Mouse (Mus musculus) MEL (cell line): ENCODE measurements around the gene Cldn4.

ENCODE experiments used
- CTCF ChIP-seq, 3 experiments: IDR thresholded peaks in 2 of 3; conservative IDR thresholded peaks in 1 of 3; 2 replicates each; pipeline ENCODE4 v1.5.1; 2011 to 2012; ENCODE audit warnings: low read length in 3 of 3, low read depth in 2 of 3, mild to moderate bottlenecking in 2 of 3, improper control_type of control experiment in 1 of 3, inconsistent platforms in 1 of 3, mixed read lengths in 1 of 3, moderate library complexity in 1 of 3; ENCODE audit not compliant: control insufficient read depth in 1 of 3, insufficient read depth in 1 of 3, poor library complexity in 1 of 3, severe bottlenecking in 1 of 3
- E2F4 ChIP-seq: IDR thresholded peaks from 2 replicates; pipeline ENCODE4 v1.6.1; 2011; ENCODE audit warnings: low read depth, low read length, improper control_type of control experiment, borderline replicate concordance
- ELF1 ChIP-seq: IDR thresholded peaks from 2 replicates; pipeline ENCODE4 v1.6.1; 2014; ENCODE audit warnings: low read depth, mild to moderate bottlenecking, inconsistent platforms, low read length, improper control_type of control experiment, moderate library complexity
- EP300 ChIP-seq, 2 experiments: IDR thresholded peaks; 2 replicates each; pipeline ENCODE4 v1.6.1; 2011; ENCODE audit warnings: improper control_type of control experiment in 2 of 2, low read length in 2 of 2, low read depth in 1 of 2, mild to moderate bottlenecking in 1 of 2
- ETS1 ChIP-seq: IDR thresholded peaks from 2 replicates; pipeline ENCODE4 v1.6.1; 2012; ENCODE audit warnings: low read depth, mild to moderate bottlenecking, inconsistent platforms, low read length, improper control_type of control experiment, moderate library complexity
- GATA1 ChIP-seq: IDR thresholded peaks from 2 replicates; pipeline ENCODE4 v1.6.1; 2011; ENCODE audit warnings: low read depth, low read length, improper control_type of control experiment
- POLR2A ChIP-seq, 2 experiments: IDR thresholded peaks; 2 replicates each; pipeline ENCODE4 v1.6.1; 2011 to 2012; ENCODE audit warnings: low read length in 2 of 2, mild to moderate bottlenecking in 2 of 2, control low read depth in 1 of 2, improper control_type of control experiment in 1 of 2, low read depth in 1 of 2, moderate library complexity in 1 of 2; ENCODE audit not compliant: control insufficient read depth in 1 of 2, insufficient read depth in 1 of 2, poor library complexity in 1 of 2
- POLR2AphosphoS5 ChIP-seq: IDR thresholded peaks from 2 replicates; pipeline ENCODE4 v1.6.1; 2012; ENCODE audit warnings: low read depth, borderline replicate concordance, mild to moderate bottlenecking, inconsistent platforms, low read length, moderate library complexity, mixed read lengths
- TCF12 ChIP-seq: IDR thresholded peaks from 2 replicates; pipeline ENCODE4 v1.6.1; 2014; ENCODE audit warnings: low read depth, mild to moderate bottlenecking, inconsistent platforms, low read length, improper control_type of control experiment, moderate library complexity
- USF1 ChIP-seq: IDR thresholded peaks from 2 replicates; pipeline ENCODE4 v1.6.1; 2014; ENCODE audit warnings: low read depth, mild to moderate bottlenecking, inconsistent platforms, low read length, improper control_type of control experiment, moderate library complexity
- USF2 ChIP-seq, 2 experiments: IDR thresholded peaks; 2 replicates each; pipeline ENCODE4 v1.6.1; 2011 to 2012; ENCODE audit warnings: improper control_type of control experiment in 2 of 2, low read length in 2 of 2, borderline replicate concordance in 1 of 2, inconsistent platforms in 1 of 2, low read depth in 1 of 2, mild to moderate bottlenecking in 1 of 2; ENCODE audit not compliant: insufficient read depth in 1 of 2

DNA sequence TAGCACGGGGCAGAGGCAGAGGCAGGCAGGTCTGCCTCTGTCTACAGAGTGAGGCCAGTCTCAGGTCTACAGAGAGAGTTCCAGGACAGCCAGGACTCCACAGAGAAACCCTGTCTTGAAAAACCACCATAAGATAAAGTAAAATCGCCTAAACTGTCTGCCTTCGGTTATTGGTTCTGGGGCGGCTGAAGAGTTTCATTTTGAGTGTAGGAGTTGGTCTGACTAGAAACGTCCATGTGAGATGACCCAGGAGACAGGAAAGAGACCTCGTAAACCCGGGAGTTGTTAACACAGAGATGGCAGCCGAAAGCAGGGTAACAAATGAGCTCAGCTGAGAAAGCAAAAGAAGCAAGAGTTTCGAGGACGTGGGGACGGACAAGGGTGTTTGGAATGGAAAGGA, 42.4 kb upstream of the Cldn4 start:
- no peak for TF ChIP-seq TCF12
- no peak for TF ChIP-seq CTCF (IDR thresholded peaks at IDR 0.05 in 2 of 3, conservative IDR thresholded peaks at IDR 0.05 in 1 of 3; ENCODE audit: control insufficient read depth in 1 of 3, insufficient read depth in 1 of 3, low read depth in 2 of 3, low read length in 3 of 3, poor library complexity in 1 of 3, severe bottlenecking in 1 of 3)
- no peak for TF ChIP-seq USF2 (IDR thresholded peaks at IDR 0.05; ENCODE audit: borderline replicate concordance in 1 of 2, insufficient read depth in 1 of 2, low read depth in 1 of 2, low read length in 2 of 2)
- no peak for TF ChIP-seq USF1
- no peak for TF ChIP-seq E2F4
- TF ChIP-seq GATA1, result no peak
- no peak for TF ChIP-seq POLR2A (IDR thresholded peaks at IDR 0.05; ENCODE audit: control insufficient read depth in 1 of 2, insufficient read depth in 1 of 2, low read depth in 1 of 2, low read length in 2 of 2, poor library complexity in 1 of 2)
- TF ChIP-seq ELF1, result no peak
- TF ChIP-seq POLR2AphosphoS5, result no peak
- no peak for TF ChIP-seq ETS1
- TF ChIP-seq EP300 (IDR thresholded peaks at IDR 0.05; ENCODE audit: low read depth in 1 of 2, low read length in 2 of 2), result no peak
